Mouse (Mus musculus) olfactory bulb, adult 2 months (tissue): ENCODE measurements around the gene Prex1. TPM values are rescaled to one million over a fixed set of nuclear protein-coding genes. Genes with fewer than 3 reads are reported as not detected.

Experiments
- H3K27ac ChIP-seq: fragments of 200-500 bp; 2 replicates; pipeline ENCODE4 v1.5.1; 2012; ENCODE audit warnings: low read depth, low read length; ENCODE audit not compliant: insufficient read depth
- H3K4me1 ChIP-seq: fragments of 200-500 bp; 2 replicates; pipeline ENCODE4 v1.6.1; 2012; ENCODE audit warnings: low read length; ENCODE audit not compliant: control insufficient read depth, insufficient read depth
- H3K4me3 ChIP-seq: fragments of 200-500 bp; 2 replicates; pipeline ENCODE4 v1.5.1; 2012; ENCODE audit warnings: mild to moderate bottlenecking, low read depth, low read length, moderate library complexity; ENCODE audit not compliant: insufficient read depth
- CTCF ChIP-seq: fragments of 200-500 bp; IDR thresholded peaks from 2 replicates; pipeline ENCODE4 v1.5.1; 2012; ENCODE audit warnings: low read depth, mild to moderate bottlenecking, low read length, moderate library complexity; ENCODE audit not compliant: insufficient read depth
- POLR2A ChIP-seq: fragments of 200-500 bp; IDR thresholded peaks from 2 replicates; pipeline ENCODE4 v1.6.1; 2012; ENCODE audit warnings: mild to moderate bottlenecking, low read depth, low read length, moderate library complexity; ENCODE audit not compliant: insufficient read depth
- WGBS: fragments of 180-500 bp; shearing (Covaris S2); methylation state at CpG from one replicate; pipeline ENCODE4 v1.1.7; 2018; 5-methylcytosine and 5-hydroxymethylcytosine counted together
- polyA plus RNA-seq: library from polyadenylated mRNA; stranded (reverse); fragments of >200 nt; gene quantifications from 2 replicates; pipeline ENCODE4 v1.2.4, GENCODE M21; 2012; ENCODE audit warnings: low replicate concordance; ENCODE audit not compliant: missing spikeins, insufficient read depth, insufficient read length

The Prex1 gene
- polyA plus RNA-seq, 1 experiment = not detected

GRCm38 (mm10) chr2:166700116-166700515, 13.5 kb downstream of the Prex1 start:
- 62% methylated on average over 8 of the region's 8 CpGs for WGBS
- TF ChIP-seq CTCF (no peak), POLR2A (no peak)
- Histone ChIP-seq H3K4me3 (no peak overlapping the region), H3K4me1 (peaks cover 15% of the 10 kb centered on the region), H3K27ac (no peak overlapping the region)

GRCm38 (mm10) chr2:166699552-166699951, 14.1 kb downstream of the Prex1 start:
- H3K4me1 ChIP-seq = peaks cover 15% of the 10 kb centered on the region
- TF ChIP-seq POLR2A = no peak
- TF ChIP-seq CTCF = no peak
- WGBS = 87% methylated on average over 5 of the region's 5 CpGs
- H3K27ac ChIP-seq = no peak overlapping the region
- H3K4me3 ChIP-seq = no peak overlapping the region

GRCm38 (mm10) chr2:166694616-166695015, 19.0 kb downstream of the Prex1 start:
- 89% methylated on average over 2 of the region's 2 CpGs for WGBS
- TF ChIP-seq CTCF = no peak
- TF ChIP-seq POLR2A = no peak
- peaks cover 30% of the 10 kb centered on the region for H3K4me1 ChIP-seq
- H3K4me3 ChIP-seq = no peak overlapping the region
- no peak overlapping the region for H3K27ac ChIP-seq

- WGBS = 85% methylated on average over 4 of the region's 4 CpGs
- no peak overlapping the region; the same call in 1 of the 2 replicates for H3K27ac ChIP-seq
- no peak for TF ChIP-seq POLR2A
- no peak for TF ChIP-seq CTCF
- peaks cover 31% of the 10 kb centered on the region for H3K4me1 ChIP-seq
- no peak overlapping the region for H3K4me3 ChIP-seq
Observed at GRCm38 (mm10) chr2:166693394-166693793, 20.2 kb downstream of the Prex1 start.

GRCm38 (mm10) chr2:166691602-166692509, 21.8 kb downstream of the Prex1 start:
- H3K4me1 ChIP-seq = peaks cover 22% of the 10 kb centered on the region
- H3K27ac ChIP-seq = peak overlapping the region; percentile 76
- H3K4me3 ChIP-seq = no peak overlapping the region
- 61% methylated on average over 23 of the region's 23 CpGs for WGBS
- no peak for TF ChIP-seq CTCF
- TF ChIP-seq POLR2A = no peak

- H3K27ac ChIP-seq = no peak overlapping the region
- WGBS = 63% methylated on average over 6 of the region's 6 CpGs
- H3K4me3 ChIP-seq = no peak overlapping the region
- peaks cover 23% of the 10 kb centered on the region for H3K4me1 ChIP-seq
- TF ChIP-seq POLR2A (no peak), CTCF (no peak)
Observed at GRCm38 (mm10) chr2:166686917-166687316, 26.7 kb downstream of the Prex1 start.

GRCm38 (mm10) chr2:166685824-166686223, 27.8 kb downstream of the Prex1 start:
- H3K4me3 ChIP-seq = no peak overlapping the region

GRCm38 (mm10) chr2:166683885-166684544, 29.6 kb downstream of the Prex1 start:
- Histone ChIP-seq H3K27ac (peak overlapping the region; percentile 9; the same call in 1 of the 2 replicates), H3K4me3 (no peak overlapping the region), H3K4me1 (peaks cover 17% of the 10 kb centered on the region)
- WGBS = 48% methylated on average over 13 of the region's 13 CpGs
- no peak for TF ChIP-seq CTCF
- no peak for TF ChIP-seq POLR2A

More at GRCm38 (mm10) chr2:166685824-166686223, 27.8 kb downstream of the Prex1 start:
- Histone ChIP-seq H3K27ac (no peak overlapping the region), H3K4me1 (peaks cover 16% of the 10 kb centered on the region)
- WGBS = 76% methylated on average over 8 of the region's 8 CpGs
- TF ChIP-seq CTCF (no peak), POLR2A (no peak)

GRCm38 (mm10) chr2:166682866-166683265, 30.8 kb downstream of the Prex1 start:
- TF ChIP-seq POLR2A = no peak
- no peak for TF ChIP-seq CTCF
- Histone ChIP-seq H3K4me3 (no peak overlapping the region), H3K27ac (peak overlapping the region; percentile 9; the same call in 1 of the 2 replicates), H3K4me1 (peaks cover 20% of the 10 kb centered on the region)
- whole genome bisulfite sequencing = 54% methylated on average over 4 of the region's 4 CpGs
